In genomic region chr9:96899717-96900116, GRCm38 (mm10) we compare ENCODE assay signal across 16 mouse cellular contexts.
"Had no signal": no experiment of that assay in that cellular context is flagged by ENCODE, and none has a peak within 500 bp of the region (broad histone marks: within the 10 kb centered on the region; RNA-seq: fewer than 3 reads in every experiment).

No protein-coding gene starts in this region.

- DNase-seq: kidney, adult 18-20 months; kidney, postnatal 10 days; kidney, postnatal 4 days; left cerebral cortex, postnatal 4 days; lung, adult 18-20 months; lung, postnatal 4 days; right cerebral cortex, postnatal 14 days; thymus, adult 2 months; thymus, postnatal 36 days had no signal

- H3K36me3 ChIP-seq: intestine, embryonic 15.5 days; limb, embryonic 13.5 days; midbrain, embryonic 12.5 days; neural tube, embryonic 13.5 days; stomach, embryonic 15.5 days had no signal

- H3K4me1 ChIP-seq: intestine, embryonic 15.5 days; limb, embryonic 13.5 days; midbrain, embryonic 12.5 days; stomach, embryonic 15.5 days had no signal

- ATAC-seq: intestine, embryonic 15.5 days had no signal

- H3K9me3 ChIP-seq: intestine, embryonic 15.5 days; limb, embryonic 13.5 days; neural tube, embryonic 13.5 days; stomach, embryonic 15.5 days had no signal

- H3K9ac ChIP-seq: intestine, embryonic 15.5 days; limb, embryonic 13.5 days; midbrain, embryonic 12.5 days; neural tube, embryonic 13.5 days; stomach, embryonic 15.5 days had no signal

- H3K4me3 ChIP-seq: intestine, embryonic 15.5 days; layer of hippocampus, adult 2 months; limb, embryonic 13.5 days; midbrain, embryonic 12.5 days; neural tube, embryonic 13.5 days; stomach, embryonic 15.5 days had no signal

- H3K27ac ChIP-seq: intestine, embryonic 15.5 days; layer of hippocampus, adult 2 months; limb, embryonic 13.5 days; midbrain, embryonic 12.5 days; neural tube, embryonic 13.5 days; stomach, embryonic 15.5 days had no signal

- H3K27me3 ChIP-seq: intestine, embryonic 15.5 days; limb, embryonic 13.5 days; midbrain, embryonic 12.5 days; neural tube, embryonic 13.5 days; stomach, embryonic 15.5 days had no signal

- H3K4me2 ChIP-seq: intestine, embryonic 15.5 days; limb, embryonic 13.5 days; liver, embryonic 11.5 days; midbrain, embryonic 12.5 days; neural tube, embryonic 13.5 days; stomach, embryonic 15.5 days had no signal
